Mouse (Mus musculus): ENCODE measurements around the gene Arhgap22.

DNA sequence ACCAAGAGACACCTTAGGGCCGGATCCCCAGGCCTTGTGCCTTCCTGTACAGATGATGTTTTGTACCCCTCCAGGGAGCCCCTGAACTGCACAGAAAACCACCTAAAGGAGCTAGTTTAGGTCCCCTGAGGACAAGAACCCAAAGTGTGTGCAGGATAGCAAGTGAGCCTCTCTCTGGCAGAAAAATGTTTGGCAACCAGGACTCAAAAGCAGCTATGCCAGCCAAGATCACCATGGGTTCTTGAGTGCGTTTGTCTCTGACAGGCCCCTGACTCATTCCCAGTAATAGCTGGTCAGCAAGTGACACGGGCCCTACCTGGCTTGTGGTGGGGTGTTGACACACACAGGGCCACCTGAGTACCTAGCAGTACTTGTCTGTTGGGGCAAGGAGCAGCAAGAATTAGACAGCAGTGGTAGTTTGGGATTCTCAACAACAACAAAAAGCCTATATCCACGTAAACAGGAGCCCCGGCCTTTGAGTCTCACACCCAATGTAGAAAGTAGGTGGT is 115.5 kb downstream of the Arhgap22 start:
- TF ChIP-seq NRF1 (IDR thresholded peaks at IDR 0.05; ENCODE audit: insufficient read depth, low read depth, low read length, poor library complexity, severe bottlenecking) (no peak), MAZ (IDR thresholded peaks at IDR 0.05; ENCODE audit: low read depth, low read length) (no peak), MYB (IDR thresholded peaks at IDR 0.05; ENCODE audit: low read depth, low read length) (no peak), ELF1 (IDR thresholded peaks at IDR 0.05; ENCODE audit: low read depth, low read length) (no peak), JUND (IDR thresholded peaks at IDR 0.05; ENCODE audit: low read depth, low read length) (no peak), CTCF (IDR thresholded peaks at IDR 0.05 in 2 of 3, conservative IDR thresholded peaks at IDR 0.05 in 1 of 3; ENCODE audit: control insufficient read depth in 1 of 3, insufficient read depth in 1 of 3, low read depth in 2 of 3, low read length in 3 of 3, poor library complexity in 1 of 3, severe bottlenecking in 1 of 3) (no peak)

Data from MEL (cell line).